Mouse (Mus musculus) forebrain, embryonic 16.5 days (tissue): Measurements from ENCODE around the gene Stard9. TPM values are rescaled to one million over a fixed set of nuclear protein-coding genes. Genes with fewer than 3 reads are reported as not detected.

ENCODE experiments used
- polyA plus RNA-seq: library from polyadenylated mRNA; unstranded; fragments of >200 nt; fragmentation: Nextera tagmentation; extraction: Ambion mirVana; gene quantifications from 2 replicates; pipeline ENCODE4 v1.2.1, GENCODE M21; 2015

Gene Stard9
- polyA plus RNA-seq, 1 experiment from 2014 or later: 4.2 TPM

Other genes starting within 250 kb of the Stard9 start
- 7.0 and 8.3 TPM in 2 replicates for gene Ganc, start 225.2 kb upstream of the Stard9 start, polyA plus RNA-seq
- gene Tmem87a, start 225.0 kb upstream of the Stard9 start, polyA plus RNA-seq: 6.0 and 7.2 TPM in 2 replicates
- 0.37 TPM in 2 replicates for gene Capn3, start 173.1 kb upstream of the Stard9 start, polyA plus RNA-seq
- 40.0 and 48.5 TPM in 2 replicates for gene Zfp106, start 65.3 kb upstream of the Stard9 start, polyA plus RNA-seq
- gene Snap23, start 61.5 kb upstream of the Stard9 start, polyA plus RNA-seq: 19.8 and 20.6 TPM in 2 replicates
- 28.5 and 32.0 TPM in 2 replicates for gene Haus2, start 19.7 kb upstream of the Stard9 start, polyA plus RNA-seq
- 38.9 and 45.0 TPM in 2 replicates for gene Lrrc57, start 19.6 kb upstream of the Stard9 start, polyA plus RNA-seq
- gene Cdan1, start 221.0 kb downstream of the Stard9 start, polyA plus RNA-seq: 5.2 and 7.1 TPM in 2 replicates
- 11.9 and 12.5 TPM in 2 replicates for gene Ttbk2, start 221.5 kb downstream of the Stard9 start, polyA plus RNA-seq